In genomic region chr11:117642181-117642580, GRCm38 (mm10) we compare ENCODE assay signal across 18 mouse cellular contexts. TPM values are rescaled to one million over a fixed set of nuclear protein-coding genes. Genes with fewer than 3 reads are reported as not detected.
DNase-seq lines count a peak whose midpoint lies in the region; ATAC-seq and TF ChIP-seq lines count a peak whose summit lies in the region.
"Had no signal": no experiment of that assay in that cellular context is flagged by ENCODE, and none has a peak within 500 bp of the region (broad histone marks: within the 10 kb centered on the region; RNA-seq: fewer than 3 reads in every experiment).

No protein-coding gene starts in this region.

- TF ChIP-seq CTCF in heart, postnatal 0 days (IDR thresholded peaks at IDR 0.05; ENCODE audit: low read depth): peak; percentile 18; the same call in 1 of the 2 replicates
- TF ChIP-seq CTCF in liver, adult 2 months (IDR thresholded peaks at IDR 0.05; ENCODE audit: low read depth, low read length): 0 out of 2 replicates have a peak, but pooled peaks have one; percentile 3

- no peak overlapping the region for H3K4me3 ChIP-seq in heart, postnatal 0 days (ENCODE audit: low read depth, low read length)
- H3K4me3 ChIP-seq in liver, adult 2 months (ENCODE audit: insufficient read depth, low read depth, low read length): no peak overlapping the region
- H3K4me3 ChIP-seq: embryonic facial prominence, embryonic 12.5 days; erythroblast, embryonic 14.5 days; forebrain, embryonic 13.5 days; limb, embryonic 13.5 days; liver, embryonic 15.5 days; midbrain, embryonic 12.5 days; neural tube, embryonic 12.5 days had no signal

- no peak for TF ChIP-seq POLR2A in liver, adult 2 months (IDR thresholded peaks at IDR 0.05; ENCODE audit: extremely low read depth, insufficient read depth, low read length)

- no peak overlapping the region for H3K4me2 ChIP-seq in heart, postnatal 0 days (ENCODE audit: low read depth, low read length)
- H3K4me2 ChIP-seq: embryonic facial prominence, embryonic 12.5 days; forebrain, embryonic 13.5 days; limb, embryonic 13.5 days; liver, embryonic 15.5 days; midbrain, embryonic 12.5 days; neural tube, embryonic 12.5 days had no signal

- H3K9ac ChIP-seq in heart, postnatal 0 days (replicated peaks; ENCODE audit: low read depth, low read length): no peak overlapping the region
- no peak overlapping the region for H3K9ac ChIP-seq in liver, adult 2 months (ENCODE audit: low read depth, low read length)
- H3K9ac ChIP-seq: embryonic facial prominence, embryonic 12.5 days; forebrain, embryonic 13.5 days; limb, embryonic 13.5 days; liver, embryonic 15.5 days; midbrain, embryonic 12.5 days; neural tube, embryonic 12.5 days had no signal

- peak; percentile 43 for DNase-seq in adrenal gland, postnatal 14 days
- no peak for DNase-seq in adrenal gland, adult 8-10 months
- DNase-seq in heart, postnatal 0 days (ENCODE audit: low spot score): no peak
- no peak for DNase-seq in heart, adult 9 months (ENCODE audit: low spot score in 2 of 2)
- no peak for DNase-seq in liver, adult 2 months (ENCODE audit: extremely low read depth, low read depth, low spot score)
- no peak for DNase-seq in liver
- DNase-seq in 3T3-L1 (ENCODE audit: low read depth, low spot score): peak; percentile 22
- DNase-seq in embryo, embryonic 11 days: no peak
- DNase-seq: cerebellum, adult 2 months; thymus, postnatal 25 days had no signal

- no peak for TF ChIP-seq EP300 in heart, postnatal 0 days (IDR thresholded peaks at IDR 0.05; ENCODE audit: low read depth)

- no peaks in the 10 kb centered on the region for H3K9me3 ChIP-seq in heart, postnatal 0 days (replicated peaks; ENCODE audit: control insufficient read depth, low read length)
- H3K9me3 ChIP-seq: embryonic facial prominence, embryonic 12.5 days; forebrain, embryonic 13.5 days; limb, embryonic 13.5 days; liver, embryonic 15.5 days; midbrain, embryonic 12.5 days; neural tube, embryonic 12.5 days had no signal

- no peak overlapping the region for H3K27ac ChIP-seq in heart, postnatal 0 days (ENCODE audit: low read depth)
- H3K27ac ChIP-seq in liver, adult 2 months (replicated peaks; ENCODE audit: insufficient read depth, low read depth, low read length): no peak overlapping the region
- H3K27ac ChIP-seq: embryonic facial prominence, embryonic 12.5 days; forebrain, embryonic 13.5 days; limb, embryonic 13.5 days; liver, embryonic 15.5 days; midbrain, embryonic 12.5 days; neural tube, embryonic 12.5 days had no signal

- no peak for ATAC-seq in heart, postnatal 0 days (ENCODE audit: insufficient read depth, low read depth)
- ATAC-seq: forebrain, embryonic 13.5 days; inflammation-experienced regulatory T-cells, adult 6 months had no signal

- 0 out of 2 replicates have a peak, but pooled peaks cover 3% of the 10 kb centered on the region for H3K4me1 ChIP-seq in heart, postnatal 0 days (ENCODE audit: control insufficient read depth, insufficient read depth)
- H3K4me1 ChIP-seq in liver, adult 2 months (ENCODE audit: control insufficient read depth, insufficient read depth, low read length): no peaks in the 10 kb centered on the region
- H3K4me1 ChIP-seq: liver, embryonic 15.5 days had no signal

- WGBS in heart, postnatal 0 days: 77% methylated on average over 2 of the region's 2 CpGs
- WGBS in liver, adult 2 months: 94% methylated on average over 2 of the region's 2 CpGs

- no peaks in the 10 kb centered on the region for H3K36me3 ChIP-seq in heart, postnatal 0 days (replicated peaks; ENCODE audit: control insufficient read depth, insufficient read depth, low read length)
- H3K36me3 ChIP-seq in liver, adult 2 months (ENCODE audit: control insufficient read depth, insufficient read depth, low read length): no peaks in the 10 kb centered on the region
- H3K36me3 ChIP-seq: embryonic facial prominence, embryonic 12.5 days; limb, embryonic 13.5 days; liver, embryonic 15.5 days; midbrain, embryonic 12.5 days; neural tube, embryonic 12.5 days had no signal

- no peaks in the 10 kb centered on the region for H3K79me2 ChIP-seq in liver, adult 2 months (ENCODE audit: control insufficient read depth, insufficient read depth, low read length)

- no peaks in the 10 kb centered on the region for H3K27me3 ChIP-seq in heart, postnatal 0 days (ENCODE audit: control insufficient read depth, insufficient read depth, low read length)
- no peaks in the 10 kb centered on the region for H3K27me3 ChIP-seq in liver, adult 2 months (ENCODE audit: control insufficient read depth, insufficient read depth, low read length)
- H3K27me3 ChIP-seq: embryonic facial prominence, embryonic 12.5 days; forebrain, embryonic 13.5 days; limb, embryonic 13.5 days; neural tube, embryonic 12.5 days had no signal

RNA-seq across cellular contexts. Expression of gene Tnrc6c, which starts 11.9 kb away (rescaled TPM):
- 22.7 and 29.5 TPM in 2 replicates for total RNA-seq in adrenal gland, postnatal 14 days (2021)
- total RNA-seq in adrenal gland, adult 8-10 months (2022): 10 to 100 TPM; 22.3 to 41.0 (median 31.9) TPM
- 24.2 and 24.4 TPM in 2 replicates for total RNA-seq in heart, postnatal 0 days (2014; rRNA removed; ENCODE audit: low replicate concordance)
- 6.2 and 6.8 TPM in 2 replicates for polyA plus RNA-seq in heart, postnatal 0 days (2015; fragmentation: Nextera tagmentation; extraction: Ambion mirVana)
- total RNA-seq in liver, adult 2 months (2014; rRNA removed): 6.3 and 8.3 TPM in 2 replicates
- polyA plus RNA-seq in liver, adult 2 months (2012; rRNA removed): 4.1 and 5.7 TPM in 2 replicates

Comparison
In these comparisons a context has a peak if more than half of its experiments do, and no peak if none do; other contexts are left out.
1. DNase-seq: peak in adrenal gland, postnatal 14 days (single experiment) and 3T3-L1 (single experiment); none in adrenal gland, adult 8-10 months (single experiment), heart, postnatal 0 days (single experiment), heart, adult 9 months (0 of 2), liver, adult 2 months (single experiment), liver (single experiment) and embryo, embryonic 11 days (single experiment).